Mouse (Mus musculus) lung, postnatal 10 days (tissue): ENCODE measurements around the gene Lsm7.
A peak's percentile ranks its signal among the peaks of the same experiment; 100 is the strongest.

Source experiments
- DNase-seq: peaks from one replicate; pipeline ENCODE4 v3.0.0; 2021

Lsm7 gene

DNA sequence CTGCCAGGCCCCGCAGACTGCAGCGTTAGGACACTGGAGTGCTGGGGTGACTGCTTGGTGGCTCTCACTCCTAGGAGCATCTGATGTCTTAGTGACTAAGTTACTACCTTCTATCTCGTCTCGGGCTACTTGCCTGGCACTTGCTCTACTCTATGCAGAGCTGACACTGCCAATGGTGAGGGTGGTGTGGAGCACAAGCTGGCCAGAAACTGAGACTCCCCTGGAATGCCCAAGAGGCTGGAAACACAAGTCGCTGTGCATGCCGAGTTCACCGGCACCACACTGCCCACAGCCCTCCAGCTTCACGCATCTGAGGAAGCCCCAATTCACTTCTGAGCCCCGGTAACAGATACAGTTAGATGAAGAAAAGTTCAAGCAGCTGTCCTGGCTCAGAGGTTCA, 19.0 kb upstream of the Lsm7 start:
- no peak for DNase-seq

DNA sequence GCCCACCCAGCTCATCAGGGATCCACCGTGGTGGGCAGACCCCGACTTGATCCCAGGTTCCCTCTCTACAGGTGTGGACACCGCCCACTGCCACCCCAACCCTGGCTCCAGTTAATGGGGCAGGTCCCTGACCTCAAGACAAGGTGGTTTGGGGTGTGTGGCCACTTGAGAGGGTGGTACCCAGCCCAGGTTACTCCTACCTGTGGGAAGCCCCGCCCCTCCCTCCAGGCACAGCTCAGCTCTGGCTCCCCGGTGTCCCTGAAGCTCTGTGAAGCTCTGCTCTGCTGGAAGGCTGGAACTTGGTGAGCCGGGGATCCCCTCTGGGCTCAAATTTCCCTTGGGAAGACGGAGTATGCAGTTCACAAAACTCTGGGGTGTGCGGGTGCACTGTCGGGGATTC, 16.6 kb upstream of the Lsm7 start, which contains the start of gene Tmprss9:
TSS of gene Tmprss9 (plus strand) at position 268 of the 400 bp plus-strand sequence.
- no peak for DNase-seq

DNA sequence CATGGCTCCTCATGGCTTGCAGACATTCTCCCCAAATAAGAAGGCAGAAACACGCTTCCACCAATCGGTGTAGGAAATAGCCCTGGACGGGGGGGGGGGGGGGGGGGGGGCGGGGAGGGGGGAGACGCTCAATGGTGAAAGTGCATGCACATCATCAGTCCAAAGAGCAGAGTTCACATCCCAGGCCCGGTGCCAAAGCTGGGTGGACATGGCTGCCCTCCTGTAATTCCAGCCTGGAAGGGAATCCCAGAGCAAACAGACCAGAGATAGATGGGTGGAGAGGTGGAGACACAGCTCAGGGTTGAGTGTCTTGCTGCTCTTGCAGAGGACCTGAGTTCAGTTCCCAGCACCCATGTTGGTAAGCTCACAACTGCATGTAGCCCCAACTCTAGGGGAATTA, 16.0 kb upstream of the Lsm7 start:
- no peak for DNase-seq

DNA sequence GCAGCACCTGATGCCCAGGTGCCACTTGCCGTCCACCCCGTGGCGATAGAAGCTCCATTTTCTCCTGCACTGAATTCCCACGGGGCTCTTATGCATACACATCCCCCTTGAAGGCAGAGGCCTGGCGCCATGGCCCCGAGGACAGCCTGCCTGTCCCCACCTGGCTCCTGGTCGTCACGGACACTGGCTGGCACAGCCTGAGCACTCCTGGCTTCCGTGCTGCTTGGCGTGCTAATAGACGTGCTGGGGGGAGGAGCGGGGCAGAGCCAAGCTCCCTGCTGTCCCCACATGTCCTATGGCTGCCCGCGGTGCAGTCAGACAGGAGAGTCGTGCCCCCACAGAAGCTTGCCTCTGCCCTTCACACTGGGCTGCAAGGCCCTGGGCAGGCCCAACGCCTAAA, 9.4 kb upstream of the Lsm7 start:
- DNase-seq = no peak

DNA sequence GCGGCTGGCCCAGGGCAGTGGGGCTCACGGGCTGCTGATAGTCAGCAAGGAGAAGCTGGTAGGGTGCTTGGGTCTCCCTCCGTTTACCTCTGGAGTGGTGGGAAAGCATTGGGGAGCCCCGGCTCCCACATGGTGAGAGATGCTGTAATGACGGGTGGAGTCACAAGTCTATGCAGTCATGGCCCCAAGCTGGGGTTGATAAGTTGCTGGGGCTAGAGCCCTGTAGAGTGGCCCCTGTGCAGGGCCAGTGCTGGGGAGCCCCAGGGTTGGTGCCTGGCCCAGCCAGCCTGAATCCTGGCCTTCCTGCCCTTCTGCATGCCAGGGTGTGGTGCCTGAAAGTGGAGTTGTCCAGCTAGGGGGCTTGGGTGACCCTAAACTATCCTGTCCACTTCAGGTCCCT, 7.3 kb upstream of the Lsm7 start:
- DNase-seq = no peak

DNA sequence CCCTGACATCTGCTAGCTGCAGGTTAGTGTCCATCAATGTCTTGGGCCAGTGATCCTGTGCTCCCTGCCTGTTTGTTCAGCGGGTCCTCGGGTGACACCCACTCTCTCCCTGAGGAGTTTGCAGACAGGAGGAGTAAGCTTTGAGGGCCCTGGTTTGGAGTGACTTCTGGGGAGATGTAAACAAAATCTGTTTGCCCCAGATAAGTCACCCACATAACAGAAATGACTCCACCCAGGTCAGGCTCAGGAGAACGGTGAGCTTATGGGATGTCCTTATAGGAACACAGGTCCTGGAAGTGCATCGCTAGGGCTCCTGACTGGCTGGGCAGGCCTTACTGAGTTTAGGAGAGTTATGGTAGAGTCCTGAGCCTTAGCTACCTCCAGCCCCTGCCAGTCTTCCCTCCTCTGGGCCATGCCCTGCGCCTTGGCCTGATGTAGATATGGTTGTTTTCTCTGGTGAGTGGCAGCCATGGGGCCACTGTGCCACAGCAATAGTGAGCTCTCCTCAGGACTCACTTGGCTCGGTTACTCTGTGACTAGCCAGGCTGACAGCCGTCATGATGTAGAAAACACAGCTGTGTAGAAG, 3.4 kb upstream of the Lsm7 start:
- DNase-seq = no peak

DNA sequence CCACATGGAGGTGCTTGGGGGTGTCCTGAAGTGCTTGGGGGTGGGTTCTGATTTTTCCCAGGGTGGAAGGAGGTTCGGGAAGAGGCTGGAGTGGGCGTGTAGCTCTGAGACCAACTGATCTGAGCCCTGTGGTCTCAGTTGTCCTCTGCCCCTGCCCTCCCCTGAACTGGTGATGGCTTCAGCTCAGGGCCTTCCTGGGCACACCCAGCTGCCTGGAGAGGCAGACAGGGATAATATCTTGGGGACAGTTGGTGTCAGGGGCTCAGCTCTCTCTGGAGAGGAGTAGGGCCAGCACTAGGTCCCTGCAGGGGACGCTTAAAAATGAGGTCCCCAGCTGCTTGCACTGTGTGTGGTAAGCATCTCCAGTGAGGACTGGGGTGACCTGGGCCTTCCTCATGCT, 2.8 kb upstream of the Lsm7 start:
- DNase-seq = no peak

DNA sequence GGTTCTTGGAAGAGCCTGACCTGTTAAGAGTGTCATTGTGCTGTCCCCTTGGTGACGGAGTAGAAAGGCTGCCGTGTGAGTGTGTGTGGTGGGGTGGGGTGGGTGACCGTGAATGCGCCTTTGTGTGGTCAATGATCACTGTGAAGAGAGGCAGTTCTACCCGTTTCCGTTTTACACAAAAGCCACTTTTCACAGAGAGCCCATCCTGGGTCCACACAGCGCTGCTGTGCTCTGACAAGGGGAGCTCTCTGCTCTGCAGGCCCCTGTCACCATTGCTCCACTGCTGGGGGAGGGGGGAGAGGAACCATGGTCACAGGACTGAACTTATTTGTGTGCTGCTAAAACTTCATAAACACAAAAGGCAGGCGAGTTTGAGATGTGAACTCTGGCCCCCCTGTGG, 2.4 kb upstream of the Lsm7 start:
- DNase-seq = no peak

DNA sequence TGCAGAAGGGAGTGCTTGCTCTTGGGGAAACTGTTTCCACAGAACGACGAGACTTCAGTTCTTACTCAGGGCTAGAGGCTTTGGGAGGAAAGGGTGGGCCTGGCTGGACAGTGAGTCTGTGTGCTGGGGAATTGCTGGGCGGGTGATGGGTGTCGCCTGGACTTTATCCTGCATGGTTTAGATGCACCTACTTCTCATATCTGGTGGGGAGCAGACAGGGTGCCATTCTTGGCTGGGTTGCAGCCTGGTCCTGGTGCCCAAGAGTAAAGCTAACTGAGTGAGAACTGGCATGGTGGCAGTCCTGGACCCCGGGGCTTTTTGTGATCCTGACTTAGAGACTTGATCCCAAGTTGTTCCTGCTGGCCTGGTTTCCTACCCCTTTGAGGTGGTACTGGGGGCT, 1.9 kb upstream of the Lsm7 start:
- no peak for DNase-seq

DNA sequence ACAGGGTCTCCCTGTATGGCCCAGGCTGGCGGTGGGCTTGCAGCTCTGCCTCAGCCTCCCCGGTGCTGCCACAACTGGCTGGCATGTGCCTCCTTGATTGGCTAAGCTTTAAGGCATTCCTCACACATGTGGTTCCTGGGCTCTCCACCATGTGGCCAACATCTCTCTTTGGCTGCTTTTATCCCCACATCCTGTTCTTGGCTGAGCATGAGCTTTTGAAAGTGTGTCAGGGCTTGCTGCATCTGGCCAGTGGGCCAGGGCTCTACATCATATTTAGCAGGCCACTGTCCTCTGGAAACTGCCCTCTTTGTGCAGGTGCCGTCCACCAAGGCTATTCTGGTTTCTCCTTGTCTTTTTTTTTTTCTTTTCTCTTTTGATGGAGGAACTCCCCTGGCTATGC, 1.3 kb upstream of the Lsm7 start:
- peak; percentile 36 for DNase-seq

DNA sequence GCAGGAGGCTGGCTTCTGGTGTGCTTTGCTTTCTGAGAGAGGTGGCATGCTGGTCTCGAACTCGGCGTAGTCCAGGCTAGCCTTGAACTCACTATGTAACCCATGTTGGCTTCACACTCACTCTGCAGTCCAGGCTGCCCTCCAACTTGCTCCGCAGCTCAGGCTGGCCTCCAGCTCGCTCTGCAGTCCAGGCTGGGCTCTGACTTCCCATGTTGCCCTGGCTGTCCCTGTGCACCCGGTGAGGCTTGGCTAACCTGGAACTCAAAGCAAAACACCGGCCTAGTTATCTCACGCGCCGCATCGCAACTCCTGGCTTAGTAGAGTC, 702 bp upstream of the Lsm7 start:
- DNase-seq = no peak

DNA sequence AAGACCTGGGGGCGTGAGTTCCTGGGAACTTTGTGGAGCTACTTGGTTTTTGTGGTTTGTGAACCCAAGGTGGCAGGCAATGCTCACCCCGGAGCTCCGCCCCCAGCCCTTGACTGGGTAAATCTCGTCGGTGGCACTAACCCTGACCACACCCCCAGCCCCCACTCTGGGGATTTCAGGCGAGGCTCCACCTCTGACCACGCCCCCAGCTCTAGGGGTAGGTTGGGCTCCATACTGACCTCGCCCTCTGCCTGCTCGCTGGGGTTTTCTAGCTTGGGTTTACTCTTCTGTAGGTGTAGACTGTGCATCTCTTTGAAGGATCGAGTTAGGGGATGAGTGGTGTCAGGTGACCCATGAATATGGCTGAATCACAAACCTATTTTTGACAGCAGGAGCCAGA, 6.4 kb downstream of the Lsm7 start:
- peak; percentile 80 for DNase-seq

DNA sequence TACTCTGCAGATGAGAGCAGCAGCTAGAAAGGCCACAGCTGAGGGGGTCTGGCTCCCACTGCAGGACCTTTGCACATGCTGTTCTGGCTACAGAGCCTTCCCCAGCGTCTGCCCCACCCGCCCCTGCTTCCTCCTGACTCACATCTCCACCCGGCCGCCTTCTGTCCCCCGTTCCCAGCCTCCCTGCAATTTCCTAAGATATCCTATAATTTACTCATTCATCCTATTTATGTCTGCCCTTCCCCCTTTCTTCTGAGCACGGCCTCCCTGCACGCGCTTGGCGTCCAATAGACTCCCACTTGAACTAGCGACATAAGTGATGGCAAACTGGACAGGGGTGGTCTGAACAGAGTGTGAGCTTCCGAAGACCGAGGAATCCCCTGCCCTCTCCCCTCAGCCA, 9.3 kb downstream of the Lsm7 start:
- DNase-seq = no peak

DNA sequence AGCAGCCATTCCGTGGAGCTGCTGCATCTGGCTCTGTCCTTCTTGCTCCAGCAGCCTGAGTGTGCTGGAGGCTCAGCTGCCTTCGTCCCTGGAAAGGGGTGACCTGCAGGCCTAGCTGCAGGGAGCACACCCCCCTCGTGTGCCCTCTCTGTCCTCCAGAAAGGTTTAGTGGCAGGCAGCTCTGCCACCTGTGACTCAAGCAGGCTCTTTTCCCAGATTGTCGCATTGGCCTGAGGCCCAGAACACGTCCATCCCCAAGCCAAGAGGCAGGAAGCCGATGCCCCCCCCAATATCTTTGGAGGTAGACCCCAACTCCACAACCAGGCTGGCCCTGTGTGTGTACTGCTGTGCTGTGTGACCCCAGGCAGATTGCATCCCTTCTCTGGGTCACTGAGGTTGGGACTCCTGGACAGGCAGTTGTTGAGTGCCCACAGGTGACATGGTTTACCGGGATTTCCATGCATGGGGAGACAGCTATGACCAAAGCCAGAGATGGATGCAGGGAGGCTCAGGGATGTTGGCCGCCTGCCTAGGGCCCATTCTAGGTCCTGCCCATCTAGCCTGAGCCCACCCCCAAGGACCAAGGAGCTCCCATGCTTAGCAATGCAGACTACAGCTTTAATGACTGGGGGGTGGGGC, 9.8 kb downstream of the Lsm7 start:
- no peak for DNase-seq

DNA sequence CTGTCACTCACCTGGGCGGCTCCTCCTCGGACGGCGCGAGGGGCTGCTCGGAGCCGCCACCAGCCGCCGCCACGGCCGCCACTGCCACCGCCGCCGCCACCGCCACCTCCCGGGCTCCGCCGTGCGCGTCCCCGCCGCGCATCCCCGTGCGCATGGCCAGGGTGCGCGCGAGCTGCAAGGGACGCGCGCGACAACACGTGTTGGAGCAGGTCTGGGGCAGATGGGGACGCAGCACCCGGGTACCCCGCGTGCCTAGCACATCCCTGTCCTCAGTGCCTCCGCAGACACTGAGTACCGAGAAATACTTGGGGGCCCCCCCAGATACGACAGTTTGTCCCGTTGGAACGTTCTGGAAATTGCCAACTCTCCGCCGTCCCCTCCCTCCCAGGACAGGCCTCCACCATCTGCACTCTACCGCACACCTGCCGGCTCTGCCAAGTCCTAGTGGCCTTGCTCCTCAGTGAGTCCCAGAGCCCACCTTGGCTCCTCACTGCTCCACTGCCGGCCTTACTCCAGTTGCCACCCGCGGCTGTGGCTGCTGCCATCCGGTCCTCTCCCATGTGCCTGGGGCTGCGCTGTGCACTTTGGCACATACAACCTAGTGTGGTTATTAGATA, 11.0 kb downstream of the Lsm7 start, which contains the start of gene Lingo3:
TSS of gene Lingo3 (minus strand) at position 109 of the 617 bp plus-strand sequence.
- no peak for DNase-seq

DNA sequence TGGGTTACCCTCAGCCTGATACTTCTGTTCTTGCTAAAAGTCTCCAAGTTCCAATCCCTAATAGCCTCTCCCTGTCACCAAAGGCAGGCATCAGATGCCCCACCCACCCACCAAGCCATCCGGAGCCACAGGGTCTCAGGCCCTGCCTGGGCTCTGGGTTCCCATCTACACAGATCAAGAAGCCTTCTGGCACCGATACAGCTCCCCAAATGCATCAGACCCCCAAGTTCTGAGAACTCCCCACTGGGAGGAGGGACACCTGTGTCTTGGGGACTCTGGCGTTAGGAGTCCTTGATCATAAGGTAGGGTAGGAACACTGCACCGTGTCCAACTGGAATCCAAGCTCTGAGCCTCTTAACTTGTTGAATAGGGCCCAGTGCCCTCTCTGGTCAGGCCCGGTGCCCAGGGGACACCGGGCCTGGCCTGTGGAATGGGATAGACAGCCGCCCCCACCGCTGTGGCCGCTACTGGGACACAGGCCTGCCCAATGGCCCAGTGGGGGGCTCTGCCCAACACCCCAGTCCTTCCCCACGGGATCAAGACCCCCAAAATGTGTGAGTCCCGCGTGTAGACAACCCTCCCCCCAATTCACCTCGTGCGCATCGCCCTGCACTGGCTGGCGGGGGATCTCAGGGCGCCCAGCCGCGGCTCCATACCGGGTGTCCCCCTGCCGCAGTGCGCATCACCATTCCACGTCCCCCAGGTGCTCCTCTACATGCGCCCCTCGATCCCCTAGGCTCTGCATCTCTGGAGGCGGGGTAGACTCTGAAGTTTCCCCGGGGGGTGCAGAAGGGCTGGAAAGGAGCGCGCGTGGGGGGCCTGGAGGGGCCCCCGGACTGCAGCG, 11.7 kb downstream of the Lsm7 start:
- no peak for DNase-seq

DNA sequence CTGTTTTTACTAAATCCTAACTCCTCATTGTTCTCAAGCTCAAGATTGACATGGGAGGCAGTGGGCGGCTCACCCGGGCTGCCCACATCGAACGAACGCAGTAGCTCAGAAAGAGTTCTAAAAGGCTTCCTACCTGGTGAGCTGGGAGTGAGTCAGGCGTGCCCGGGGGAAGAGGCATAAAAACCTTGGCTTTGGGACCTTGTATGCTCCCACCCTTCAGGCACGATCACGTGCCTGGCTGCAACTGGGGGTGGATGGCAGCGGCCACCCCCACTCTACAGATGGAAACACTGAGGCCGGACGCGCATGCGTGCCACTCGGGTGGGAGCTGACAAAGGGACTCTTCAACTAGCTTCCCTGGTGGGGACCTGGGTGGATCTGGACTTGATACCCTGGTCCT, 12.7 kb downstream of the Lsm7 start:
- DNase-seq = no peak

DNA sequence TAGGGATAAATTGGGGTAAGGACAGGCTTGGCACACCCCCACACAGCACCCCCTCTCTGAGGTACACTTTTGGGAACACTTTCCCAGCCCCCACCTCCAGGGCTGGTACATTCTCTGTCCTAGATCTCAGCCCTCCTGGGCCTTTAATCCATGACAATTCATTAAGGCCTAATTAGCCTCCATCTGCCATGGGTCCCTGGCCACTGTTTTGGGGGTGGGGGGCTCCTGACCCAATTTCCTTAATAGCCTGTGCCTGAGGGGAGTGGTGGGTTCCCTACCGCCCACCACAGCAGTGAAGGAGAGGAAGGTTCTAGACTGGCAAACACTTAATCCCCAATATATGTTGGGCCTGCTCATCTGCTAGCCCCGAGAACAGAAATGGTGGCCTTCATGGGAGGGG, 13.3 kb downstream of the Lsm7 start:
- no peak for DNase-seq

DNA sequence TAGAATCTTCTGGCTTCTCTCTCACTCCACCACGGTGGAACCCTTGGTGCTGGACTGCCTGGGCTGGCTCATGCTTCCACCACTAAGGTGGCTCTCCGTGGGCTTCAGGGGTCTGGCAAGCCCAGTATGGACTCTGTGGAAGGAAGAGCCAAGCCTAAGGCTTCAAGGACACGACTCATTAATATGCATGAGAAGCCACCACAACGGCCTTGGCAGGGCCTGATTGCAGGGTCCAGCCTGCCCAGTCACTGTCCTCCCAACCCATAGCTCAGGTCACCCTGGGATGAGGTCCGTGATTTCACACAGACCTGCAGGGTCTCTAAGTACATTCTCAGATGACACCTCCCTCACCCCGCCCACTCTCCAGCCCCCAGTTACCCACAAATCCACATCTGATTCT, 15.2 kb downstream of the Lsm7 start:
- no peak for DNase-seq

DNA sequence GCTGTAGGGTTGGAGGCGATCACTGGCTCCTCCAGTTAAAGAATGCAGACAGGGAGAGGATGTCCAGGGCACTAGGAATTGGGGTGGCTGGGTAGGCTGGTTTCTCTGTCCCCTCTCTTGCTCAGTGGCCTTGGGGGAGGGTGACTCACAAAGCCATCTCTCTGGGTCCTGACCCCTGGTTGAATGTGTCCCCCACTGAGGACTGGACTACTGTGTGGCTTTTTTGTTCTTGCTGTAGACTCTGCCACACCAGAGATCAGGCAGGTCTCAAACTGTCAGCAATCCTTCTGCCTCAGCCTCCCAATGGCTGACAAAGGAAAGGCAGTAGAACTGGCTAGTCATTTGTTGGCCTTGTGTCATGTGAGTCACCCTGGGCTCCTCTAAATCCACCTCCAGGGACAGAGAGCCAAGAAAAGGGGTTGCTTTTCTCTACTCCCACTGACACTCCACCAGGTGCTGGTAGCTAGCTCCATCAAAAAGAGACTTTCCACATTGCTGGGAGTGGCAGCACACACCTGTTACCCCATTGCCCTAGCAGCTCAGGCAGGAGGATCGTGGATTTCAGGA, 16.6 kb downstream of the Lsm7 start:
- no peak for DNase-seq

DNA sequence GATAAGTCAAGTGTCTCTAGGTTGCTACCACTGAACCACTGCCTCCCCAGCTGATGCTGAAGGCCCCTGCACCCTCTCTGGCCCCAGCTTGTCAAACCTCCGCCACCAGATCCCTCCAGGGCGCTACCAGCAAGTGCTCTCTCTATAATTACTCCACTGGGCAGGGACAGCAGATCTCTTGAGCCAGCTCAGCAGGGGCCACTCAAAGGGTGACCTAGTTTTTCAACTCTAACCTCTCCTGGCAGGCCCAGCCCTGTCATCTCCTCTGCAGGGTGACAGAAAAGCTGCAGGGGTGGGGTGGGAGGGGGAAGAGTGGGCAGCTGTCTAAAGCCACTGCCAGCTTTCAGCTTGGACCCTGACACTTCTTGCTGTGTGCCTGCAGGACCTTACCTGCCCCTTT, 17.2 kb downstream of the Lsm7 start:
- DNase-seq = no peak

DNA sequence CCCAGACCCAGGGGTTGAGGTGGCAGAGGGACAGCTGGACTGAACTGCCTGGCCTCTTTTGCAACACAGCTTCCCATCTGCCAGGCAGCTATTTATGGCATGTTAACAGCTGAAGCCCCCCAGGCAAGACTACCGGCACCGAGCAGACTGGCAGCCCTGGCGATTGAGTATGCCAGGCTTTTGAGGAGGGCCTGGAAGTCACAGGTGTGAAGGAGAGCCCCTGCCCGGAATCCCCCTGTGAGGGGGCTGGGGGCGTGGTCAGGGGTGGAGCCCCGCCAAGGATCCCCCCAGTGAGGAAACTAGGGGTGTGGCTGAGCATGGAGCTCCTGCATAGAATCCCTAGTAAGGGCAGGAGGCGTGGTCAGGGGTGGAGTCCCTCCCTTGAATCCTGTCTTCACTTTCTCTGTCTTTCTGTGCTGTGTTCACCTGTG, 18.0 kb downstream of the Lsm7 start:
- DNase-seq = no peak

DNA sequence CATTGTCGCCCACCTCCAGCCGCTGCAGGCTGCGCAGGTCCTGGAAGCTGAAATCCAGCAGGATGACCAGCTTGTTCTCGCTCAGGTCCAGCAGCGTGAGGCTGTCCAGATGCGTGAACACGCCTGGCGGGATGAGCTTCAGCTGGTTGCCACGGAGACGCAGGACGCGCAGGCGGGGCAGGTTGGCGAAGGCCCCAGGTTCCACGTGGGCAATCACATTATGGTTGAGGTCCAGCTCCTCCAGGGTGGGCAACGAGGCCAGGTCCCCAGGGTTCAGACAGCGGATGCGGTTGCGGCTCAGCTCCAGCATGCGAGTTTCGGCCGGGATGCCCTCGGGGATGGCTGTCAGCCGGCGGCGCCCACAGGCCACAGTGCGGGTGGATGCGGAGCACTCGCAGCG, 19.4 kb downstream of the Lsm7 start:
- no peak for DNase-seq

DNA sequence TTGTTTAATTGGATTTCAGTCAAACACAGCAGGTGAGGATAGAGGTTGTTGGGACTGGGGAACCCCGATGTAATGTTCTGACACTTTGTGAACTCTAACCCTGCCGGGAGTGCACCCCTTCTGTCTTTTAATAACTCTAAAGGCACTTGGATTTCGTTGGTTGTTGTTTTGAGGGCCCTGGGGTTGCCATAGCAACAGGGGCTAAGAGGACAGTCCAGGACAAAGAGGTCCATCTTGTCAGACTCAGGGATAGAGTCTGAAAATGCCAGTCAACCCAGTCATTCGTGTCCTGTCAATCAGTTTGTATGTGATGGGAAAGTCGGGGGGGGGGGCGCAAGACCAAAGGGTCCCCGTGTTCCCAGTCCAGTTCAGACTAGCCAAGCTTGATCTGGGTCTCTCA, 22.2 kb downstream of the Lsm7 start:
- DNase-seq = no peak
